Mouse (Mus musculus) c-Kit-positive CD71-positive TER-119-negative erythroid progenitor cells, embryonic 14.5 days (primary cell): Measurements from ENCODE around the gene Gmip.

Experiments used
- DNase-seq: peaks from one replicate; pipeline ENCODE4 v3.0.0-alpha.2; 2013; ENCODE audit warnings: low read depth

Gene Gmip

GRCm38 (mm10) chr8:69808094-69808863 is at the start of gene Gmip:
Gene Gmip, plus strand, starts transcription at chr8:69808679.
- DNase-seq = no peak

DNA sequence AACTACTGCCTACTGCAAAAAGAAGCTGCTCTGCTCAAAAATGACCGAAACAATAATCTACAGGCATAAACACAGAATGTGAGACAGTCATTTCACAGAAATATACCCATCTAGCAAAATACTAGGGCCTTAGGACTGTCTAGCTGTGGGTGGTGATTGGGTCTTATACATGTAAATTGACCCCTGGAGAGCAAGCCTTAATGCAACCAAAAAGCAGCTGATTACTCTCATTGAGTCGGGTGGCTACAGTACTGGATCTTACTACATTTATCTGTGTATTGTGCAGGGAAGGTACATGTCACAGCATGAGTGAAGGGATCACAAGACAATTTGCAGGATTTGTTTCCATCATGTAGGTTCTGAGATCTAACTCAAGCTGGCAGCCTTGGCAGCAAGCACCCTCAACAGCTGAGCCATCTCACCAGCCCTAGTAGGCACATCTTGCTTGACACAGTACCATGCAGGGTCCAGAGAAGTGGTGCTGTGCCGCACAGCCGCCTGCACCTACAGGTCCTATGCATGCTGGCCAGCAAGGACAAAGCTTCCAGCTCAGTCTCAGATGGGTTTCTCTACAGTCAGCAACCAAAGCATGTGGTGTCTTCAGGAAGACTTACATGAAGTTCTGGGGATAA is 46.5 kb upstream of the Gmip start:
- no peak for DNase-seq

DNA sequence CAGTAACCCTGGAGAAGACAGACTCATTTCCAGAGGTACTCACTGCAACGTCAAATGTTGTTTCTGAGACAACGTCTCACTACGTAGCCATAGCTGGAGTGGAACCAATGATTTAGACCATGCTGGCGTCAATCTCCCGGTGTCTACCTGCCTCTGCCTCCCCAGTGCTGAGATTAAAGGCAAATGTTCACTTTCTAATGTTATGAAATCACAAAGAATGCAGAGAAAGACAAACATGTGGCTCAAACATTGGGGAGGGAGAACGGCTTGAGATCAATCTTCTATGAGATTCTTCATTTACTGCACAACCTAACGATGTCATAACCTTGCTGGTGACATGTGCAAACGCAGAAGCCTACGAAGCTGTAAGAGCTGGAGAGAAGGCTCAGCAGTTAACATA is 37.3 kb upstream of the Gmip start:
- DNase-seq = no peak

DNA sequence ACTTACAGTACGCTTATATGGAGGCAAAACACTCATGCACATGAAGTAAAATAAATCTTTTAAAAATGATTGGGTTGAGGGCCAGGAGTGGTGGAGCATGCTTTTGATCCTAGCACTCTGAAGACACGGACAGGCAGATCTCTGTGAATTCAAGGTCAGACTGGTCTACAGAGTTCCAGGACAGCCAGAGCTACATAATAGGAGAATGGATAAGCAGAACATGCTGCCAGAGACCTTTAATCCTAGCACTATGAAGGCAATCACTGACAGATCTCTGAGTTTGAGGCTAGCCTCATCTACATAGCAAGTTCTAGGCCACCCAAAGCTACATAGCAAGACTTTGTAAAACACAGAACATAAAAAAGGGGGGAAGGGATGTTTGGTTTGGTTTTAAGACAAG is 36.4 kb upstream of the Gmip start:
- DNase-seq = no peak

- peak; percentile 98 for DNase-seq
Measured at GRCm38 (mm10) chr8:69774503-69775148, 33.9 kb upstream of the Gmip start, which contains the start of gene Gm20422. Gene Gm20422, minus strand, starts transcription at chr8:69774886.

DNA sequence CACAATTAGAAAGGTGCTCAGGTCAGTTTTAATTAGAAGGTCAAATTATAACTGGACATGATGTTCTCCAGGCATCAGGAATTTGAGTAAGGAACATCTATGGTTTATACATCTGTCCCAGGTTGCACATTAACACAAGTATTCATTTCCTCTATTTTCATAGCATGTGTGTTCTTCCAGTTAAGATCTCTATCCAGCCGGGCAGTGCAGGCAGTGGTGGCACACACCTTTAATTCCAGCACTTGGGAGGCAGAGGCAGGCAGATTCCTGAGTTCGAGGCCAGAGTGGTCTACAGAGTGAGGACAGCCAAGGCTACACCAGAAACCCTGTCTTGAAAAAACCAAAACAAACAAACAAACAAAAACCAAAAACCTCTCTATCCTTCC is 33.3 kb upstream of the Gmip start:
- no peak for DNase-seq

DNA sequence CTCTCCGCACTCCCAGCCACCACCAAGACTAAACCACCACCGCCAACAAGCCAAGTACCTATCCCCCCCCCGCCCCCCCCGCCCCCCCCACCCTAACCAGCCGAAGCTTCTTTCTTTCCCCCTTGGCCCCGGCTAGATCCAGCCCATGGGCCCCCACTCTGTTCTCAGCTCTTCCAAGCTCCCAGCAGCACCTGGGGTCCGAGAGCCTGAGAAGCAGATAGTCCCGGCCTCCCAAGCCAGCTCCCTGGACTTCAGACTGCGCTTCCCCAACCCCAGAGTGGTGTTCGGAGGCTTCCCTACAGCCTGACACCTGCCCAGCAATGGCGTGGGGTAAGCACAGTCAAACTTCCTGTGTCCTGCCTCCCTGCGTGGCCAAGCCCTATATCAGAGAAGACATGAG is 31.4 kb upstream of the Gmip start:
- no peak for DNase-seq

DNA sequence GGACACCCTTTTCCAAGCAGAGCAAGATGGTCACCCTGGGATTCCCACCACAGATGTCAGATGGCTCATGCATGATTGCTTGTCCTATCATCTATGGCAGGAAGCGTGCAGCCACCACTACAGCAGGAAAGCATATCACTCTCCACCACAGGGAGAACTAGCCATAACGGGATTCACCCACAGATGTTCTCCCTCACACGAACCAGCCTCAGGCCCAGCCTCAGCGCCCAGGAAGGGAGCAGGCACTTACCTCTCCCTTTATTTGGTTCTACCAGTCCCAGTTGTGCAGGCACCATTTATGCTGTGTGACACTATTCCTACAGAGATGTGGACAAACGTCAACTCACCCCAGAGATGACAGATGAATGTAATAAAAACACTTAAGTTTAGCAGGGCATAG is 19.4 kb upstream of the Gmip start:
- no peak for DNase-seq

DNA sequence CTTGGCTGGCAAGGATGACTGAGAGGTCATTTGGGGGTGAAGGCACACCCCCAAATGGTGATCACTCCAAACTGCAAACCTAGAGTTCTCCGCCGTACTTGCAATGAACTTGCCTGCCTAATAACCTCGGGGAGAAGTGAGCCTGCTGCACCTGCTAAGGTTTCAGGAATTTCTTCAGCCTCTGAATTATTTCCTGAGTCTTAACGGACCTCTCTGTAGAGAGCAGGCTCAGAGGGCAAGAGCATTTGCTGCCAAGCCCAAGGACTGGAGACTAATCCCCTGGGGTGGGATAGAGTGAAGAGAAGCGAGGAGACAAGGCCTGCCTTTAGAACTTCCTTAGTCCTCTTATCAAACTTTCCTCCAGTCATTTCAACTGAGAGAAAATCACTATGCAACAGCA is 18.7 kb upstream of the Gmip start:
- DNase-seq = no peak

GRCm38 (mm10) chr8:69790364-69790763 is 18.1 kb upstream of the Gmip start:
- DNase-seq = no peak

DNA sequence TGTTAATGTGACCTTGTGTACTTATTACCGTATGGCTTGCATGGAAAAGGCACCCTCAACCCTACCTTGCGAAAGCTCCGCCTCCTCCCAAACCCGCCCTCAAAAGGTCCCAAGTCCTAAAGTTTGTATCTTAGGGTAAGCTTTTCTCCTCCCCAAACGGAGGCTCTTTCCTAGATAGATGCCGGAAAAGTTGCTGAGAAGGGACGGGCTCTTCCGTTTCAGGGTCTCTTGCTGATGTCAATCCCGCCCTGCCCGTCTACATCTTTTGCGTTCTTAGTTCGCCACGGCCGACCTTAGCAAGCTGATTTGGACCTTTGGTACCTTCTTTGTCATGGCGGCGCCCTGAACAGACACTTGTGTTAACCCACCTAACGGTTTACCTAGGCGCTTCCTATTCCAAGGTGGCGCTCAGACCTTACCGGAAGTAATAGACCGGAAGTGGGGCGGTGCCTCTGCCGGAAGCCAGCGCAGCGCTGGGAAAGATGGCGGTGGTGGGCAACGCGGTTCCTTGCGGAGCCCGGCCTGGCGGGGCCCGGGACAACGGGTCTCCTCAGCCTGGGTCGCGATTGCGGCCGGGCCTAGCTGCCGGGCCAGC is 17.6 kb upstream of the Gmip start, which contains the start of the genes Atp13a1 and Zfp866:
Atp13a1 (plus strand) TSS at position 391 of the 595 bp plus-strand sequence.
Zfp866 (minus strand) TSS at position 406 of the 595 bp plus-strand sequence.
- DNase-seq = peak; percentile 83

DNA sequence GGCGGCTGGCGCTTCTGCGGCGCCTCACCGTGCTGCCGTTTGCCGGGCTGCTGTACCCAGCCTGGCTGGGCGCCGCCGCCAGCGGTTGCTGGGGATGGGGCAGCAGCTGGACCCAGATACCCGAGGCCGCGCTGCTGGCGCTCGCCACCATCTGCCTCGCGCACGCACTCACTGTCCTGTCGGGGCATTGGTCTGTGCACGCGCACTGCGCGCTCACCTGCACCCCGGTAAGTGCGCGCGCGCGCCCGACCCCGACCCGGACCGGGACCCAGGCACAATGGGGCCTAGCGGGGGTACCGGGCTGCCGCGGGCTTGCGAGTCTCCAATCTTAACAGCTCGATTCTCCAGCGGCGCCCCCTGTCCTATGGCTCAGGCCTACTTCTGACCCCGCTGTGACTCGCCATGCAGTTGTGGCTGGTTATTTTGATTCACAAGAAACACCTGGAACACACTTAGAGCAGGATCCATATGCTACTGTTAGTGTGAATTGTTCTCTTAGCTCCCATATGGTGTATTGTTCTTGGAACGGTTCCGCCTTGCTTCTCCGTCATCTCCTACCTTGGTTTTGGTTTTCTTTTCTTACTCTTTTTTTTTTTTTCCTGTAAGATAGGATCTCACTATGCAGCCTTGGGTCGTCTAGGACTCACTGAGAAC is 16.9 kb upstream of the Gmip start:
- no peak for DNase-seq

DNA sequence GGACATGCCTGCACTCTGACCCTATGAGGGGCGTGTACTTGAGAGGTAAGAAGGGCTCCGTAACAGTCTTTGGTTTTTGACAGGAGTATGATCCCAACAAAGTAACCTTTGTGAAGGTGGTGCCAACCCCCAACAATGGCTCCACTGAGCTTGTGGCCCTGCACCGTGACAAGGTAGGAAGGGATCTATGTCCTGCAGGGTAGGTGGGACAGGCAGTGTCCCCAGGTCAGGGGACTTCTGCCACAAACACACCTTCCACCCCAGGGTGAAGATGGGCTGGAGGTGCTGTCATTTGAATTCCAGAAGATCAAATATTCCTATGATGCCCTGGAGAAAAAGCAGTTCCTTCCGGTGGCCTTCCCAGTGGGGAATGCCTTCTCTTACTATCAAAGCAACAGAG is 14.8 kb upstream of the Gmip start:
- DNase-seq = no peak

GRCm38 (mm10) chr8:69794096-69794495 is 14.4 kb upstream of the Gmip start:
- no peak for DNase-seq

GRCm38 (mm10) chr8:69794901-69795300 is 13.6 kb upstream of the Gmip start:
- no peak for DNase-seq

GRCm38 (mm10) chr8:69796721-69797345 is 11.6 kb upstream of the Gmip start:
- no peak for DNase-seq

DNA sequence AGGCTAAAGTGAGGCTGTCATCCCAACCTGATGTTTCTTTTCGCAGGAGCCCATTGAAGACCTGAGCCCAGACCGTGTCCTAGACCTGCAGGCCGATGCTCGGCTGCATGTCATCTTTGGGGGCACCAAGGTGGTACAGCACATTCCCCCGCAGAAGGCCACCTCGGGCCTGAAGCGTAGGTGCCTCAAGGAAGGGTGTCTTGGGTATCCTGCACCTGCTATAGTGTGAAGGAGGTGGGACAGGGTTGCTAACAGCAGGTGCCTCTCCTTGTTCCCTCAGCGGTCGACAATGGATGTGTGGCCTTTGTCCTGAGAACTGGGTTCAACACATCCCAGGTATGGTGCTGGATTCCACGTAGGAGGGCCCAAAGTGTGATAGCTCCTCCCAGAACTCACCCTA is 10.8 kb upstream of the Gmip start:
- DNase-seq = no peak

GRCm38 (mm10) chr8:69799261-69799660 is 9.2 kb upstream of the Gmip start:
- no peak for DNase-seq

- no peak for DNase-seq
Measured at GRCm38 (mm10) chr8:69799946-69800345, 8.5 kb upstream of the Gmip start.

GRCm38 (mm10) chr8:69801796-69802195 is 6.7 kb upstream of the Gmip start:
- no peak for DNase-seq

- DNase-seq = no peak
Measured at GRCm38 (mm10) chr8:69802216-69802615, 6.3 kb upstream of the Gmip start.

- no peak for DNase-seq
Measured at GRCm38 (mm10) chr8:69803366-69803765, 5.1 kb upstream of the Gmip start.
